Mouse (Mus musculus) intestine, embryonic 14.5 days (tissue): ENCODE results near the gene Lrrc74a. TPM values are rescaled to one million over a fixed set of nuclear protein-coding genes. Genes with fewer than 3 reads are reported as not detected.
A peak's percentile ranks its signal among the peaks of the same experiment; 100 is the strongest.

Source experiments
- ATAC-seq: fragments of 200-750 bp; cut with Nextera tagmentation; replicated peaks from 2 replicates; pipeline ENCODE4 v1.8.0; 2017; ENCODE audit warnings: low read depth, moderate number of reproducible peaks, moderate TSS enrichment, moderate library complexity; ENCODE audit not compliant: low FRiP score, low TSS enrichment
- DNase-seq: peaks from one replicate; pipeline ENCODE4 v3.0.0-alpha.2; 2018; ENCODE audit warnings: low spot score
- H3K27ac ChIP-seq: fragments of 300-500 bp; sonication (generic); 2 replicates; pipeline ENCODE4 v1.5.1; 2014; ENCODE audit warnings: low read depth, mild to moderate bottlenecking, control low read depth
- H3K27me3 ChIP-seq: fragments of 300-500 bp; sonication (generic); replicated peaks from 2 replicates; pipeline ENCODE4 v1.6.1; 2014; ENCODE audit warnings: low read length, control low read depth; ENCODE audit not compliant: control insufficient read depth, insufficient read depth
- H3K36me3 ChIP-seq: fragments of 300-500 bp; sonication (generic); 2 replicates; pipeline ENCODE4 v1.6.1; 2014; ENCODE audit warnings: low read length, control low read depth; ENCODE audit not compliant: control insufficient read depth, insufficient read depth
- H3K4me1 ChIP-seq: fragments of 300-500 bp; sonication (generic); replicated peaks from 2 replicates; pipeline ENCODE4 v1.6.1; 2014; ENCODE audit warnings: low read length, control low read depth, mixed read lengths; ENCODE audit not compliant: control insufficient read depth, insufficient read depth
- H3K4me2 ChIP-seq: fragments of 300-500 bp; sonication (generic); 2 replicates; pipeline ENCODE4 v1.6.1; 2014; ENCODE audit warnings: low read length
- H3K4me3 ChIP-seq: fragments of 300-500 bp; sonication (generic); 2 replicates; pipeline ENCODE4 v1.5.1; 2014; ENCODE audit warnings: low read depth, low read length, control low read depth, mixed read lengths
- H3K9ac ChIP-seq: fragments of 300-500 bp; sonication (generic); 2 replicates; pipeline ENCODE4 v1.6.1; 2014; ENCODE audit warnings: mild to moderate bottlenecking, low read length
- H3K9me3 ChIP-seq: fragments of 300-500 bp; sonication (generic); 2 replicates; pipeline ENCODE4 v1.6.1; 2016; ENCODE audit warnings: low read length, control low read depth; ENCODE audit not compliant: control insufficient read depth
- WGBS: fragments of 180-500 bp; shearing (Covaris S2); extraction: QIAGEN DNeasy Blood & Tissue Kit; methylation state at CpG from one replicate; pipeline ENCODE4 v1.1.7; 2014; 5-methylcytosine and 5-hydroxymethylcytosine counted together
- polyA plus RNA-seq: library from polyadenylated mRNA; unstranded; fragments of >200 nt; fragmentation: Nextera tagmentation; extraction: Ambion mirVana; gene quantifications from 2 replicates; pipeline ENCODE4 v1.2.1, GENCODE M21; 2014

Lrrc74a gene
- polyA plus RNA-seq, 1 experiment from 2014 or later, result not detected

- Histone ChIP-seq H3K27me3 (no peaks in the 10 kb centered on the region), H3K4me3 (no peak overlapping the region), H3K27ac (no peak overlapping the region), H3K4me2 (no peak overlapping the region), H3K9me3 (no peaks in the 10 kb centered on the region), H3K9ac (no peak overlapping the region), H3K36me3 (0 out of 2 replicates have a peak, but pooled peaks cover 10% of the 10 kb centered on the region), H3K4me1 (0 out of 2 replicates have a peak, but pooled peaks cover 10% of the 10 kb centered on the region)
- 55% methylated on average over 5 of the region's 5 CpGs for WGBS
- DNase-seq (no peak), ATAC-seq (no peak)
Measured at GRCm38 (mm10) chr12:86692471-86693356, 41.5 kb upstream of the Lrrc74a start.

- no peak for DNase-seq
- ATAC-seq, result no peak
Measured at GRCm38 (mm10) chr12:86693389-86693788, 40.8 kb upstream of the Lrrc74a start.

GRCm38 (mm10) chr12:86694441-86694840, 39.7 kb upstream of the Lrrc74a start:
- Histone ChIP-seq H3K27me3 (no peaks in the 10 kb centered on the region), H3K27ac (no peak overlapping the region), H3K9me3 (no peaks in the 10 kb centered on the region), H3K4me1 (peaks cover 10% of the 10 kb centered on the region), H3K9ac (no peak overlapping the region), H3K36me3 (0 out of 2 replicates have a peak, but pooled peaks cover 5% of the 10 kb centered on the region), H3K4me2 (no peak overlapping the region), H3K4me3 (no peak overlapping the region)
- ATAC-seq (0 out of 2 replicates have a peak, but pooled peaks have one; percentile 24), DNase-seq (no peak)
- 87% methylated on average over 1 of the region's 1 CpGs for WGBS

More at GRCm38 (mm10) chr12:86693389-86693788, 40.8 kb upstream of the Lrrc74a start:
- 0 out of 2 replicates have a peak, but pooled peaks cover 10% of the 10 kb centered on the region for H3K4me1 ChIP-seq
- H3K9me3 ChIP-seq, result no peaks in the 10 kb centered on the region
- H3K36me3 ChIP-seq, result 0 out of 2 replicates have a peak, but pooled peaks cover 10% of the 10 kb centered on the region
- no peak overlapping the region for H3K9ac ChIP-seq
- no peak overlapping the region for H3K27ac ChIP-seq
- no peak overlapping the region for H3K4me2 ChIP-seq
- H3K27me3 ChIP-seq, result no peaks in the 10 kb centered on the region
- H3K4me3 ChIP-seq, result no peak overlapping the region

GRCm38 (mm10) chr12:86697996-86698395, 36.2 kb upstream of the Lrrc74a start:
- 62% methylated on average over 2 of the region's 2 CpGs for WGBS
- no peak for ATAC-seq

GRCm38 (mm10) chr12:86698537-86698936, 35.6 kb upstream of the Lrrc74a start:
- H3K36me3 ChIP-seq, result peaks cover 5% of the 10 kb centered on the region; the same call in 1 of the 2 replicates
- peaks cover 5% of the 10 kb centered on the region for H3K4me1 ChIP-seq
- H3K4me3 ChIP-seq, result no peak overlapping the region
- H3K9me3 ChIP-seq, result no peaks in the 10 kb centered on the region
- H3K9ac ChIP-seq, result no peak overlapping the region
- no peak overlapping the region for H3K27ac ChIP-seq
- ATAC-seq (no peak), DNase-seq (no peak)
- no peak overlapping the region for H3K4me2 ChIP-seq
- no peaks in the 10 kb centered on the region for H3K27me3 ChIP-seq

More at GRCm38 (mm10) chr12:86697996-86698395, 36.2 kb upstream of the Lrrc74a start:
- H3K9me3 ChIP-seq, result no peaks in the 10 kb centered on the region
- H3K27ac ChIP-seq, result no peak overlapping the region
- peaks cover 4% of the 10 kb centered on the region; the same call in 1 of the 2 replicates for H3K36me3 ChIP-seq
- H3K4me2 ChIP-seq, result no peak overlapping the region
- DNase-seq, result no peak
- H3K4me3 ChIP-seq, result no peak overlapping the region
- peaks cover 7% of the 10 kb centered on the region for H3K4me1 ChIP-seq
- H3K9ac ChIP-seq, result no peak overlapping the region
- no peaks in the 10 kb centered on the region for H3K27me3 ChIP-seq

- 29% methylated on average over 19 of the region's 19 CpGs for WGBS
- ATAC-seq, result no peak
- Histone ChIP-seq H3K9ac (0 out of 2 replicates have a peak overlapping the region, but pooled peaks have one; percentile 8), H3K36me3 (peaks cover 5% of the 10 kb centered on the region; the same call in 1 of the 2 replicates), H3K4me3 (no peak overlapping the region), H3K27me3 (no peaks in the 10 kb centered on the region), H3K27ac (no peak overlapping the region), H3K4me1 (peaks cover 5% of the 10 kb centered on the region), H3K9me3 (no peaks in the 10 kb centered on the region), H3K4me2 (no peak overlapping the region)
- DNase-seq, result no peak
Measured at GRCm38 (mm10) chr12:86699965-86700926, 33.9 kb upstream of the Lrrc74a start.

- no peak for ATAC-seq
- Histone ChIP-seq H3K9me3 (no peaks in the 10 kb centered on the region), H3K4me2 (no peak overlapping the region), H3K36me3 (peaks cover 5% of the 10 kb centered on the region; the same call in 1 of the 2 replicates), H3K9ac (no peak overlapping the region), H3K4me3 (no peak overlapping the region), H3K4me1 (peaks cover 5% of the 10 kb centered on the region), H3K27ac (no peak overlapping the region), H3K27me3 (no peaks in the 10 kb centered on the region)
- DNase-seq, result no peak
- WGBS, result 65% methylated on average over 4 of the region's 4 CpGs
Measured at GRCm38 (mm10) chr12:86700927-86701310, 33.2 kb upstream of the Lrrc74a start.

GRCm38 (mm10) chr12:86701491-86701890, 32.7 kb upstream of the Lrrc74a start:
- DNase-seq (no peak), ATAC-seq (no peak)
- Histone ChIP-seq H3K36me3 (peaks cover 5% of the 10 kb centered on the region; the same call in 1 of the 2 replicates), H3K27me3 (no peaks in the 10 kb centered on the region), H3K9ac (no peak overlapping the region), H3K4me1 (peaks cover 5% of the 10 kb centered on the region), H3K27ac (no peak overlapping the region), H3K4me2 (no peak overlapping the region), H3K9me3 (no peaks in the 10 kb centered on the region), H3K4me3 (no peak overlapping the region)
- 94% methylated on average over 4 of the region's 4 CpGs for WGBS
